Mouse (Mus musculus) G1E (cell line): ENCODE measurements around the gene Tacc2.

Experiments used
- CTCF ChIP-seq: IDR thresholded peaks from 2 replicates; pipeline ENCODE4 v1.5.1; 2012; ENCODE audit warnings: low read depth, low read length, inconsistent platforms, mixed read lengths
- POLR2AphosphoS5 ChIP-seq: IDR thresholded peaks from 2 replicates; pipeline ENCODE4 v1.6.1; 2012; ENCODE audit warnings: low read depth, low read length, inconsistent platforms; ENCODE audit not compliant: insufficient replicate concordance
- TAL1 ChIP-seq: conservative IDR thresholded peaks from 2 replicates; pipeline ENCODE4 v1.6.1; 2012; ENCODE audit warnings: low read depth, low read length, inconsistent platforms, mixed read lengths

DNA sequence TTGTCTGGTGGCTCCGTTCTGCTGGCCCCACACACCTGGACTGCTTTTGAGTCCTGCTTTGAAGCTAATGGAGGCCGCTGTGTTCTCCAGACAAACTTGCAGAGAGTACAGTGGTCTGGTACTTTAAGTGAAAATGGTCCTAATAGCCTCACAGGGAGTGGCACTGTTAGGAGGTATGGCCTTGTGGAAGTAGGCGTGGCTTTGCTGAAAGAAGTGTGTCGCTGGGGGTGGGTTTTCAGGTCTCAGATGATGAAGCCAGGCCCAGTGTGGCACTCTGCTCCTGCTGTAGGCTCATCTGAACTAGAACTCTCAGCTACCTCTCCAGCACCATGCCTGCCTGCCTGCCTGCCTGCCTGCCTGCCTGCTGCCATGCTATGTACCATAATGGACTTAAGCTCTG lies 190.9 kb downstream of the Tacc2 start:
- no peak for TF ChIP-seq CTCF
- TF ChIP-seq POLR2AphosphoS5, result no peak
- no peak for TF ChIP-seq TAL1
